ENCODE assay signal across 16 mouse cellular contexts in genomic region chr8:59352983-59353382, GRCm38 (mm10).
DNase-seq lines count a peak whose midpoint lies in the region; ATAC-seq lines count a peak whose summit lies in the region.
"Had no signal": no experiment of that assay in that cellular context is flagged by ENCODE, and none has a peak within 500 bp of the region (broad histone marks: within the 10 kb centered on the region; RNA-seq: fewer than 3 reads in every experiment).

No protein-coding gene starts in this region.

- no peaks in the 10 kb centered on the region for H3K4me1 ChIP-seq in hindbrain, embryonic 13.5 days (replicated peaks)
- H3K4me1 ChIP-seq in hindbrain, embryonic 10.5 days (replicated peaks): no peaks in the 10 kb centered on the region
- no peaks in the 10 kb centered on the region for H3K4me1 ChIP-seq in forebrain, embryonic 16.5 days (replicated peaks; ENCODE audit: control insufficient read depth, insufficient read depth, low read length)
- H3K4me1 ChIP-seq in neural tube, embryonic 15.5 days: no peaks in the 10 kb centered on the region

- 72% methylated on average over 3 of the region's 3 CpGs for WGBS in hindbrain, embryonic 13.5 days
- WGBS in hindbrain, embryonic 10.5 days: 75% methylated on average over 3 of the region's 3 CpGs
- WGBS in forebrain, embryonic 16.5 days: 45% methylated on average over 3 of the region's 3 CpGs
- WGBS in neural tube, embryonic 15.5 days: 62% methylated on average over 3 of the region's 3 CpGs

- H3K9me3 ChIP-seq in hindbrain, embryonic 13.5 days: no peaks in the 10 kb centered on the region
- no peaks in the 10 kb centered on the region for H3K9me3 ChIP-seq in hindbrain, embryonic 10.5 days
- no peaks in the 10 kb centered on the region for H3K9me3 ChIP-seq in forebrain, embryonic 16.5 days (ENCODE audit: control insufficient read depth, low read length)
- H3K9me3 ChIP-seq in neural tube, embryonic 15.5 days (replicated peaks): no peaks in the 10 kb centered on the region

- H3K36me3 ChIP-seq in hindbrain, embryonic 13.5 days: no peaks in the 10 kb centered on the region
- H3K36me3 ChIP-seq in hindbrain, embryonic 10.5 days: no peaks in the 10 kb centered on the region
- H3K36me3 ChIP-seq in forebrain, embryonic 16.5 days (ENCODE audit: control insufficient read depth, insufficient read depth): no peaks in the 10 kb centered on the region
- no peaks in the 10 kb centered on the region for H3K36me3 ChIP-seq in neural tube, embryonic 15.5 days

- no peak overlapping the region for H3K4me2 ChIP-seq in hindbrain, embryonic 13.5 days
- H3K4me2 ChIP-seq in forebrain, embryonic 16.5 days (ENCODE audit: low read length): no peak overlapping the region
- no peak overlapping the region for H3K4me2 ChIP-seq in neural tube, embryonic 15.5 days

- no peak for DNase-seq in hindbrain, embryonic 10.5 days (ENCODE audit: low spot score)
- peak; percentile 6 for DNase-seq in layer of hippocampus, adult 9-11 months
- DNase-seq in MN1 (ENCODE audit: low spot score): no peak
- DNase-seq in testis, postnatal 10 days (ENCODE audit: low spot score): no peak
- DNase-seq in kidney, adult 9 months: no peak
- DNase-seq: adrenal gland, postnatal 36 days; embryo, embryonic 11 days; heart, postnatal 4 days; liver, postnatal 0 days; thymus, postnatal 36 days had no signal

- peak; percentile 52; the same call in 1 of the 2 replicates for ATAC-seq in hindbrain, embryonic 13.5 days (ENCODE audit: low FRiP score)
- peak; percentile 67 for ATAC-seq in forebrain, embryonic 16.5 days
- peak; percentile 59; the same call in 1 of the 2 replicates for ATAC-seq in neural tube, embryonic 15.5 days (ENCODE audit: low FRiP score)
- ATAC-seq: CD4-positive, CD25-positive, alpha-beta regulatory T cell, adult 4 months; liver, postnatal 0 days; Patski had no signal

- no peak overlapping the region for H3K9ac ChIP-seq in hindbrain, embryonic 13.5 days
- no peak overlapping the region for H3K9ac ChIP-seq in forebrain, embryonic 16.5 days (replicated peaks; ENCODE audit: low read depth, low read length)
- H3K9ac ChIP-seq in neural tube, embryonic 15.5 days (replicated peaks): no peak overlapping the region
- H3K9ac ChIP-seq: liver, postnatal 0 days had no signal

- no peaks in the 10 kb centered on the region for H3K27me3 ChIP-seq in hindbrain, embryonic 13.5 days
- H3K27me3 ChIP-seq in hindbrain, embryonic 10.5 days (ENCODE audit: insufficient read depth, poor library complexity, severe bottlenecking): no peaks in the 10 kb centered on the region
- no peaks in the 10 kb centered on the region for H3K27me3 ChIP-seq in forebrain, embryonic 16.5 days (replicated peaks; ENCODE audit: control insufficient read depth, insufficient read depth, low read length)
- no peaks in the 10 kb centered on the region for H3K27me3 ChIP-seq in neural tube, embryonic 15.5 days (replicated peaks)
- H3K27me3 ChIP-seq: Patski had no signal

- no peak overlapping the region for H3K27ac ChIP-seq in hindbrain, embryonic 13.5 days
- H3K27ac ChIP-seq in hindbrain, embryonic 10.5 days: no peak overlapping the region
- no peak overlapping the region for H3K27ac ChIP-seq in forebrain, embryonic 16.5 days (ENCODE audit: low read length)
- H3K27ac ChIP-seq in neural tube, embryonic 15.5 days (replicated peaks): no peak overlapping the region
- H3K27ac ChIP-seq: kidney, postnatal 0 days had no signal

- no peak overlapping the region for H3K4me3 ChIP-seq in hindbrain, embryonic 13.5 days
- no peak overlapping the region for H3K4me3 ChIP-seq in hindbrain, embryonic 10.5 days
- no peak overlapping the region for H3K4me3 ChIP-seq in forebrain, embryonic 16.5 days (replicated peaks; ENCODE audit: low read length)
- no peak overlapping the region for H3K4me3 ChIP-seq in neural tube, embryonic 15.5 days (replicated peaks)
